Mouse (Mus musculus): ENCODE results near the gene Rpl32. TPM values are rescaled to one million over a fixed set of nuclear protein-coding genes. Genes with fewer than 3 reads are reported as not detected.
A peak's percentile ranks its signal among the peaks of the same experiment; 100 is the strongest.

The Rpl32 gene
- polyA plus RNA-seq, 1 experiment: 4,367 TPM

DNA sequence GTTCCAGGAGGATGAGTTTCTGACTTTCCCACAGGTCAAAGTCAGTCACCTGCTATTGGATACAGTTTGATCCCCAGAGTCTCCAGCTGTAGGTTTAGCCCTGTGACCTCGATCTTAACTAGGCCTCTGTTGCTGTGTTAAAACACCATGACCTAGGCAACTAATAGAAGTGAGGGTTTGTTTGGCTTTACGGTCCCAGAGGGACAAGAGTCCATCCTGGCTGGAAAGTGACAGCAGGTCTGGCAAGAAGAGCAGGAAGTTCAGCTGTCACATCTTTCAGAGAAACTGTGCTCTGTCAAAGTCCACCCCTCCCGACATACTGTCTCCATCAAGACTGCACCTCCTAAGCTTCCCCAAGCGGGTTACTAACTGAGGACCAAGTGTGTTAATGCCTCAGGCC, 37.7 kb downstream of the Rpl32 start:
- no peak overlapping the region for H3ac ChIP-seq (ENCODE audit: control insufficient read depth, insufficient read length)
- no peaks in the 10 kb centered on the region for H3K27me3 ChIP-seq (ENCODE audit: control insufficient read depth, insufficient read depth, insufficient read length)
- no peak for TF ChIP-seq REST (IDR thresholded peaks at IDR 0.05; ENCODE audit: insufficient read depth, insufficient read length)
- TF ChIP-seq TCF12 (IDR thresholded peaks at IDR 0.05; ENCODE audit: insufficient read depth, poor library complexity, severe bottlenecking): no peak
- no peak for TF ChIP-seq POLR2AphosphoS2 (IDR thresholded peaks at IDR 0.05; ENCODE audit: insufficient read length, low read depth)
- no peak for TF ChIP-seq MYOD1 (IDR thresholded peaks at IDR 0.05; ENCODE audit: control insufficient read depth in 1 of 3, insufficient read length in 2 of 3, low read depth in 2 of 3)
- no peak for TF ChIP-seq TCF3 (IDR thresholded peaks at IDR 0.05; ENCODE audit: insufficient read length, low read depth)
- no peak for TF ChIP-seq MAX (IDR thresholded peaks at IDR 0.05; ENCODE audit: low read depth)
- no peak for TF ChIP-seq SRF (IDR thresholded peaks at IDR 0.05; ENCODE audit: control insufficient read depth, insufficient read length, low read depth)
- no peak for TF ChIP-seq USF1 (IDR thresholded peaks at IDR 0.05; ENCODE audit: low read depth)
- no peak for TF ChIP-seq MYOG (IDR thresholded peaks at IDR 0.05; ENCODE audit: control insufficient read depth in 1 of 3, insufficient read depth in 1 of 3, insufficient read length in 2 of 3, low read depth in 2 of 3)
- no peak for TF ChIP-seq E2F4 (IDR thresholded peaks at IDR 0.05; ENCODE audit: insufficient read depth)
- TF ChIP-seq CEBPB (IDR thresholded peaks at IDR 0.05; ENCODE audit: insufficient read depth, poor library complexity, severe bottlenecking): no peak
- no peak for TF ChIP-seq POLR2A (IDR thresholded peaks at IDR 0.05; ENCODE audit: insufficient read length, low read depth)
- H3K79me2 ChIP-seq (ENCODE audit: control insufficient read depth, insufficient read depth): no peaks in the 10 kb centered on the region
- H3K4me2 ChIP-seq (ENCODE audit: low read depth): no peak overlapping the region
- H3K36me3 ChIP-seq (ENCODE audit: control insufficient read depth, insufficient read depth): no peaks in the 10 kb centered on the region
- H3K4me3 ChIP-seq: no peak overlapping the region

DNA sequence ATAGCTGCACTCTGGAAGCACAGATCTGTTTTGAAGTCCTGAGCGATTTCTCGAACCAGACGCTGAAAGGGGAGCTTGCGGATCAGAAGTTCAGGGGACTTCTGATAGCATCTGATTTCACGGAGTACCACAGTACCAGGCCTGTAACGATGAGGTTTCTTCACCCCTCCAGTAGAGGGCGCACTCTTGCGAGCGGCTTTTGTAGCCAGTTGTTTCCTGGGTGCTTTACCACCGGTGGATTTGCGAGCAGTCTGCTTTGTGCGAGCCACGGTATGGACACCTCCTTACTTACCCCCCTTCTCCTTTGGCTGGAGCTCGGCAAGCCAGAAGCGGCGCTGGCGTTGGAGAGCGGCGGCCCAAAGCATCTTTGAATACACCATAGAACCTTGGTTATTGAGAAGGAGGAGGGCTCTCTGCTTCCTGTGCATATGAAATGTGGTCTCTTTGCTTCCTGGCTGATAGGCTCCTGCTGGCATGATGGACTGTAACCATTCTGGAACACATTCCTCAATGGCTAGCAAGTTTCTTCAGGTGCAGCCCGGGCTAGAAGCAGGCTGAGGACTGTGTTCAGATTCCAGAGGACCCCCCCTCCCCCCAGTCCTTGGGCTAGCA, 38.4 kb downstream of the Rpl32 start:
- Histone ChIP-seq H3ac (ENCODE audit: control insufficient read depth, insufficient read length) (no peak overlapping the region), H3K4me2 (ENCODE audit: low read depth) (no peak overlapping the region), H3K4me3 (no peak overlapping the region), H3K36me3 (ENCODE audit: control insufficient read depth, insufficient read depth) (no peaks in the 10 kb centered on the region), H3K27me3 (ENCODE audit: control insufficient read depth, insufficient read depth, insufficient read length) (no peaks in the 10 kb centered on the region), H3K79me2 (ENCODE audit: control insufficient read depth, insufficient read depth) (no peaks in the 10 kb centered on the region)
- TF ChIP-seq POLR2A (IDR thresholded peaks at IDR 0.05; ENCODE audit: insufficient read length, low read depth) (no peak), POLR2AphosphoS2 (IDR thresholded peaks at IDR 0.05; ENCODE audit: insufficient read length, low read depth) (no peak), TCF12 (IDR thresholded peaks at IDR 0.05; ENCODE audit: insufficient read depth, poor library complexity, severe bottlenecking) (no peak), CEBPB (IDR thresholded peaks at IDR 0.05; ENCODE audit: insufficient read depth, poor library complexity, severe bottlenecking) (no peak), MYOG (IDR thresholded peaks at IDR 0.05; ENCODE audit: control insufficient read depth in 1 of 3, insufficient read depth in 1 of 3, insufficient read length in 2 of 3, low read depth in 2 of 3) (no peak), SRF (IDR thresholded peaks at IDR 0.05; ENCODE audit: control insufficient read depth, insufficient read length, low read depth) (no peak), MAX (IDR thresholded peaks at IDR 0.05; ENCODE audit: low read depth) (no peak), USF1 (IDR thresholded peaks at IDR 0.05; ENCODE audit: low read depth) (no peak), E2F4 (IDR thresholded peaks at IDR 0.05; ENCODE audit: insufficient read depth) (no peak), REST (IDR thresholded peaks at IDR 0.05; ENCODE audit: insufficient read depth, insufficient read length) (no peak), MYOD1 (IDR thresholded peaks at IDR 0.05; ENCODE audit: control insufficient read depth in 1 of 3, insufficient read length in 2 of 3, low read depth in 2 of 3) (no peak)

DNA sequence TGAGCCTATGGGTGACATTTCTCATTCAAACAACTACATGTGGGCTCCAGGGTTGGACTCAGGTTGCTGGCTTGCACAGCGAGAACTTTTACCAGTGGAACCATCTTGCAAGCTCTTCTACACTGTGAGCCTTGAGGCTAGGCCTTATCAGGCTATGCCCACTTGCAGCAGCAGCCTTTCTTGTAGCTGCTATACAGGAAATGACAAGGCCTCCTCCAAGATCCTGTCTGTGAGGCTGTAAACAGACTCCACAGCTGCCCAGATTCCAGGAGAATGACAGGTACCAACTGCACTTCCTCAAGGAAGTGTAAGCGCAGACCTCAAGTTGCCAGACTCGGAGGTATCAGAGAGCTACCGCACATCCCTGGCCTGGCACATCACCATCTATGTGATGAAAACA, 40.3 kb downstream of the Rpl32 start:
- TF ChIP-seq MYOG (IDR thresholded peaks at IDR 0.05; ENCODE audit: control insufficient read depth in 1 of 3, insufficient read depth in 1 of 3, insufficient read length in 2 of 3, low read depth in 2 of 3): no peak
- H3K4me2 ChIP-seq (ENCODE audit: low read depth): no peak overlapping the region
- H3ac ChIP-seq (ENCODE audit: control insufficient read depth, insufficient read length): no peak overlapping the region
- no peaks in the 10 kb centered on the region for H3K27me3 ChIP-seq (ENCODE audit: control insufficient read depth, insufficient read depth, insufficient read length)
- no peaks in the 10 kb centered on the region for H3K36me3 ChIP-seq (ENCODE audit: control insufficient read depth, insufficient read depth)
- H3K4me3 ChIP-seq: no peak overlapping the region
- H3K79me2 ChIP-seq (ENCODE audit: control insufficient read depth, insufficient read depth): no peaks in the 10 kb centered on the region

DNA sequence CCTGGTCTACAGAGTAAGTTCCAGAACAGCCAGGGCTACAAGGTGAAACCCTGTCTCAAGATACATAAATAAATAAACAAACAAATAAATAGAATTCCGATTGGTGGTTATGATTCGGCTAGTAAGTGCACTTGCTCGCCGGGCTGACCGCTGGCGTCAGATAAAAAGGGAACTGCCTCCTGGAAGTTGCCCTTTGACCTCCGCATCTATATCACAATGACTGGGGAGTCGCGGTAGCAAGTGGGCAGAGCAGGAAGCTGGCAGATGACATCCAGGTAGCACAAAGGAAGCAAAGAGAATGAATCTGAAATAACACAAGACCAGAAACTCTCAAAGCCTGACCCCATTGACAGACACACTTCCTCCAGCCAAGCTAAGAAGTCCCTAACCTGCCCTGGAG, 41.2 kb downstream of the Rpl32 start:
- no peak overlapping the region for H3ac ChIP-seq (ENCODE audit: control insufficient read depth, insufficient read length)
- no peak for TF ChIP-seq MYOD1 (IDR thresholded peaks at IDR 0.05; ENCODE audit: control insufficient read depth in 1 of 3, insufficient read length in 2 of 3, low read depth in 2 of 3)
- TF ChIP-seq REST (IDR thresholded peaks at IDR 0.05; ENCODE audit: insufficient read depth, insufficient read length): no peak
- TF ChIP-seq E2F4 (IDR thresholded peaks at IDR 0.05; ENCODE audit: insufficient read depth): no peak
- TF ChIP-seq TCF12 (IDR thresholded peaks at IDR 0.05; ENCODE audit: insufficient read depth, poor library complexity, severe bottlenecking): no peak
- TF ChIP-seq TCF3 (IDR thresholded peaks at IDR 0.05; ENCODE audit: insufficient read length, low read depth): no peak
- no peak for TF ChIP-seq MAX (IDR thresholded peaks at IDR 0.05; ENCODE audit: low read depth)
- no peaks in the 10 kb centered on the region for H3K79me2 ChIP-seq (ENCODE audit: control insufficient read depth, insufficient read depth)
- H3K4me2 ChIP-seq (ENCODE audit: low read depth): no peak overlapping the region
- H3K27me3 ChIP-seq (ENCODE audit: control insufficient read depth, insufficient read depth, insufficient read length): no peaks in the 10 kb centered on the region
- H3K36me3 ChIP-seq (ENCODE audit: control insufficient read depth, insufficient read depth): no peaks in the 10 kb centered on the region
- H3K4me3 ChIP-seq: no peak overlapping the region

DNA sequence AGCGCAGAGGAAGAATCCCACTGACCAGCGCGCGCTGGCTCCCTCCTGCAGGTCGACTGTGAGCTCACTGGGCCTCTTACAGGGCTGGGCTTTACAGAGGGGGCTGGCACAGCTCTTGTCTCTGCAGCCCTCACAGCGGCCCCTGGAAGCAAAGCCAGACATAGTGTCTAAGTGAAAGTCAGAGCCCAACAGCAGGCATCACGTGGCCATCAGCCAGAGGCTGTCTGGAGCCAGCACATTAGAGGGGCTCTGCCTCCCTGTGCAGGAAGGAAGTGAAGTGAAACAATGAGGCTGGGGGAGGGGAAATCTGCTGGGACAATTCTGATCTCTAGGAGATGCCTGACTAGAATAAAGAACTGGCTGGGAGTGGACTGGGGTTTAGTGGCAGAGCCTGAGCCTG, 44.4 kb downstream of the Rpl32 start:
- H3K79me2 ChIP-seq (ENCODE audit: control insufficient read depth, insufficient read depth): no peaks in the 10 kb centered on the region
- H3K4me3 ChIP-seq: no peak overlapping the region
- H3K4me2 ChIP-seq (ENCODE audit: low read depth): no peak overlapping the region
- H3K27me3 ChIP-seq (ENCODE audit: control insufficient read depth, insufficient read depth, insufficient read length): no peaks in the 10 kb centered on the region
- peak; percentile 74 for TF ChIP-seq USF1 (IDR thresholded peaks at IDR 0.05; ENCODE audit: low read depth)
- no peak for TF ChIP-seq MAX (IDR thresholded peaks at IDR 0.05; ENCODE audit: low read depth)
- no peak for TF ChIP-seq POLR2AphosphoS2 (IDR thresholded peaks at IDR 0.05; ENCODE audit: insufficient read length, low read depth)
- no peak overlapping the region for H3ac ChIP-seq (ENCODE audit: control insufficient read depth, insufficient read length)
- H3K36me3 ChIP-seq (ENCODE audit: control insufficient read depth, insufficient read depth): no peaks in the 10 kb centered on the region

Measured in myocyte (in vitro differentiated cells).